22 mouse cellular contexts compared by ENCODE assay signal in the genomic region with DNA sequence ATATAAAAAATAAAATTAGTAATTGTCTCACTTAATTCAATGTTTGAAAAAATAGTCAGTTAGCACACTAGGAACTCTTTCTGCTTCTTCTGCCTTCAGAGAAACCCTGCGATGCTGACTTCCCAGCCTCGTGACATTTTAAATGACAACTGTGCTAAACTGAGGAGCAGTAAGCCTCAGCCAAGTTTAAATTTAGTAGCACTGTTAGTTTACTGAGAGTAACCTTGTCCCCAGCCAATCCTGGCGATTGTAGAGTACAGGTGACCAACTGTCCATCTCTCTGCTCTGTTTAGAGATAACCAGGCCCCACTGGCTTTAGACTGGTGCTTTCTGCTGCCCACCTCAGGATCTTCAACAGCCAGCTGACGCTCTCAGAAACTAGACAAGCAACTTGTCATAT.
DNase-seq lines count a peak whose midpoint lies in the region; ATAC-seq and TF ChIP-seq lines count a peak whose summit lies in the region.
"Had no signal": no experiment of that assay in that cellular context is flagged by ENCODE, and none has a peak within 500 bp of the region (broad histone marks: within the 10 kb centered on the region; RNA-seq: fewer than 3 reads in every experiment).

No protein-coding gene starts in this region.

- H3K4me1 ChIP-seq in heart, embryonic 12.5 days (replicated peaks): no peaks in the 10 kb centered on the region
- H3K4me1 ChIP-seq: liver, embryonic 12.5 days; midbrain, embryonic 12.5 days; neural tube, embryonic 13.5 days had no signal

- no peaks in the 10 kb centered on the region for H3K36me3 ChIP-seq in heart, embryonic 12.5 days
- H3K36me3 ChIP-seq: liver, embryonic 12.5 days; midbrain, embryonic 12.5 days; neural tube, embryonic 13.5 days had no signal

- no peaks in the 10 kb centered on the region for H3K27me3 ChIP-seq in heart, embryonic 12.5 days (replicated peaks)
- H3K27me3 ChIP-seq: liver, embryonic 12.5 days; midbrain, embryonic 12.5 days; neural tube, embryonic 13.5 days; Patski had no signal

- peak overlapping the region; percentile 83 for H3K27ac ChIP-seq in gastrocnemius, adult 2 months
- no peak overlapping the region for H3K27ac ChIP-seq in heart, embryonic 12.5 days (ENCODE audit: poor library complexity, severe bottlenecking)
- H3K27ac ChIP-seq: hindbrain, embryonic 14.5 days; liver, embryonic 12.5 days; midbrain, embryonic 12.5 days; neural tube, embryonic 13.5 days had no signal

- no peaks in the 10 kb centered on the region for H3K9me3 ChIP-seq in heart, embryonic 12.5 days (replicated peaks)
- H3K9me3 ChIP-seq: liver, embryonic 12.5 days; midbrain, embryonic 12.5 days; neural tube, embryonic 13.5 days had no signal

- peak overlapping the region; percentile 71 for H3K4me3 ChIP-seq in gastrocnemius, adult 2 months
- H3K4me3 ChIP-seq in heart, embryonic 12.5 days: no peak overlapping the region
- H3K4me3 ChIP-seq: liver, embryonic 12.5 days; midbrain, embryonic 12.5 days; myocyte; neural tube, embryonic 13.5 days had no signal

- peak; percentile 59 for DNase-seq in gastrocnemius, adult 2 months
- no peak for DNase-seq in gastrocnemius, postnatal 4 days (ENCODE audit: low spot score in 2 of 2)
- peak; percentile 46 for DNase-seq in heart, adult 8-10 months (ENCODE audit: low spot score)
- peak; percentile 1 for DNase-seq in heart, postnatal 14 days
- DNase-seq in layer of hippocampus, adult 9-11 months: no peak
- no peak for DNase-seq in left cerebral cortex, postnatal 25 days (ENCODE audit: low spot score in 2 of 2)
- DNase-seq: adrenal gland, postnatal 10 days; cerebellum, adult 11 months; cerebellum, adult 9-10 months; cerebellum, postnatal 36 days; kidney, postnatal 14 days; liver, postnatal 0 days; lung, postnatal 36 days had no signal

- TF ChIP-seq CTCF in gastrocnemius, adult 2 months (IDR thresholded peaks at IDR 0.05): no peak

- intact Hi-C loops in gastrocnemius, adult 2 months (cut with DNase I): loop anchor here (5.0 kb wide), 1 partner anchor 41 kb away; no protein-coding TSS in a partner anchor
- intact Hi-C loops in heart, postnatal 14 days (cut with DNase I): no loop called here
- intact Hi-C loops in left cerebral cortex, postnatal 25 days (cut with DNase I): no loop called here

- no peak overlapping the region for H3K4me2 ChIP-seq in heart, embryonic 12.5 days
- H3K4me2 ChIP-seq: hindbrain, embryonic 14.5 days; liver, embryonic 12.5 days; midbrain, embryonic 12.5 days; neural tube, embryonic 13.5 days had no signal

- H3K9ac ChIP-seq in heart, embryonic 12.5 days: no peak overlapping the region
- H3K9ac ChIP-seq: hindbrain, embryonic 14.5 days; liver, embryonic 12.5 days; liver, postnatal 0 days; midbrain, embryonic 12.5 days; neural tube, embryonic 13.5 days had no signal

- no peak for ATAC-seq in heart, embryonic 12.5 days (ENCODE audit: insufficient number of reproducible peaks, low FRiP score)
- ATAC-seq: forebrain, embryonic 14.5 days; intestine, postnatal 0 days; liver, embryonic 12.5 days; liver, postnatal 0 days; Patski had no signal

- WGBS in heart, embryonic 12.5 days: 68% methylated on average over 4 of the region's 4 CpGs

Comparison
In these comparisons a context has a peak if more than half of its experiments do, and no peak if none do; other contexts are left out.
1. DNase-seq: peak in gastrocnemius, adult 2 months (single experiment), heart, adult 8-10 months (single experiment) and heart, postnatal 14 days (2 of 2); none in gastrocnemius, postnatal 4 days (0 of 2), layer of hippocampus, adult 9-11 months (single experiment) and left cerebral cortex, postnatal 25 days (0 of 2).